21 mouse cellular contexts compared by ENCODE assay signal in genomic region chr5:107080986-107081624, GRCm38 (mm10).
A peak's percentile ranks its signal among the peaks of the same experiment; 100 is the strongest.
DNase-seq lines count a peak whose midpoint lies in the region; ATAC-seq and TF ChIP-seq lines count a peak whose summit lies in the region.
"Had no signal": no experiment of that assay in that cellular context is flagged by ENCODE, and none has a peak within 500 bp of the region (broad histone marks: within the 10 kb centered on the region; RNA-seq: fewer than 3 reads in every experiment).

No protein-coding gene starts in this region.

- H3K27ac ChIP-seq in heart, embryonic 10.5 days: peak overlapping the region; percentile 82
- H3K27ac ChIP-seq in heart, postnatal 0 days (ENCODE audit: low read depth): peak overlapping the region; percentile 41
- H3K27ac ChIP-seq in liver, embryonic 13.5 days: no peak overlapping the region
- no peak overlapping the region for H3K27ac ChIP-seq in liver, embryonic 12.5 days
- H3K27ac ChIP-seq in limb, embryonic 10.5 days: peak overlapping the region; percentile 40; the same call in 1 of the 2 replicates
- H3K27ac ChIP-seq: embryonic facial prominence, embryonic 13.5 days; hindbrain, embryonic 15.5 days; limb, embryonic 12.5 days; midbrain, embryonic 12.5 days; neural tube, embryonic 12.5 days; stomach, postnatal 0 days had no signal

- H3K4me2 ChIP-seq in heart, postnatal 0 days (ENCODE audit: low read depth, low read length): 0 out of 2 replicates have a peak overlapping the region, but pooled peaks have one; percentile 12
- no peak overlapping the region for H3K4me2 ChIP-seq in liver, embryonic 13.5 days
- no peak overlapping the region for H3K4me2 ChIP-seq in liver, embryonic 12.5 days
- H3K4me2 ChIP-seq: embryonic facial prominence, embryonic 13.5 days; hindbrain, embryonic 15.5 days; limb, embryonic 12.5 days; midbrain, embryonic 12.5 days; neural tube, embryonic 12.5 days had no signal

- TF ChIP-seq CTCF in heart, postnatal 0 days (IDR thresholded peaks at IDR 0.05; ENCODE audit: low read depth): no peak

- H3K9ac ChIP-seq in heart, postnatal 0 days (replicated peaks; ENCODE audit: low read depth, low read length): no peak overlapping the region
- no peak overlapping the region for H3K9ac ChIP-seq in liver, embryonic 13.5 days
- H3K9ac ChIP-seq in liver, embryonic 12.5 days: no peak overlapping the region
- H3K9ac ChIP-seq: embryonic facial prominence, embryonic 13.5 days; hindbrain, embryonic 15.5 days; limb, embryonic 12.5 days; midbrain, embryonic 12.5 days; neural tube, embryonic 12.5 days had no signal

- H3K4me3 ChIP-seq in heart, embryonic 10.5 days: no peak overlapping the region
- H3K4me3 ChIP-seq in heart, postnatal 0 days (ENCODE audit: low read depth, low read length): no peak overlapping the region
- no peak overlapping the region for H3K4me3 ChIP-seq in liver, embryonic 13.5 days (replicated peaks)
- no peak overlapping the region for H3K4me3 ChIP-seq in liver, embryonic 12.5 days
- H3K4me3 ChIP-seq in limb, embryonic 10.5 days: no peak overlapping the region
- H3K4me3 ChIP-seq: embryonic facial prominence, embryonic 13.5 days; hindbrain, embryonic 15.5 days; limb, embryonic 12.5 days; midbrain, embryonic 12.5 days; neural tube, embryonic 12.5 days had no signal

- WGBS in heart, embryonic 10.5 days: 37% methylated on average over 12 of the region's 12 CpGs
- WGBS in heart, postnatal 0 days: 55% methylated on average over 12 of the region's 12 CpGs
- WGBS in liver, embryonic 13.5 days (ENCODE audit: insufficient replicate concordance): 29% methylated on average over 12 of the region's 12 CpGs
- WGBS in liver, embryonic 12.5 days (ENCODE audit: insufficient replicate concordance): 30% methylated on average over 12 of the region's 12 CpGs
- whole genome bisulfite sequencing in limb, embryonic 10.5 days: 68% methylated on average over 12 of the region's 12 CpGs

- no peaks in the 10 kb centered on the region for H3K36me3 ChIP-seq in heart, embryonic 10.5 days
- H3K36me3 ChIP-seq in heart, postnatal 0 days (replicated peaks; ENCODE audit: control insufficient read depth, insufficient read depth, low read length): no peaks in the 10 kb centered on the region
- H3K36me3 ChIP-seq in liver, embryonic 13.5 days: no peaks in the 10 kb centered on the region
- no peaks in the 10 kb centered on the region for H3K36me3 ChIP-seq in liver, embryonic 12.5 days
- H3K36me3 ChIP-seq in limb, embryonic 10.5 days: no peaks in the 10 kb centered on the region
- H3K36me3 ChIP-seq: embryonic facial prominence, embryonic 13.5 days; hindbrain, embryonic 15.5 days; limb, embryonic 12.5 days; midbrain, embryonic 12.5 days; neural tube, embryonic 12.5 days had no signal

- intact Hi-C loops in heart, postnatal 36 days (cut with DNase I): loop anchor here (2.0 kb wide), 1 partner anchor 56 kb away; no protein-coding TSS in a partner anchor
- intact Hi-C loops in heart, postnatal 25 days (cut with DNase I): no loop called here

- H3K27me3 ChIP-seq in heart, embryonic 10.5 days (ENCODE audit: insufficient read depth, poor library complexity, severe bottlenecking): no peaks in the 10 kb centered on the region
- H3K27me3 ChIP-seq in heart, postnatal 0 days (ENCODE audit: control insufficient read depth, insufficient read depth, low read length): no peaks in the 10 kb centered on the region
- H3K27me3 ChIP-seq in liver, embryonic 13.5 days: no peaks in the 10 kb centered on the region
- no peaks in the 10 kb centered on the region for H3K27me3 ChIP-seq in liver, embryonic 12.5 days (replicated peaks)
- H3K27me3 ChIP-seq in limb, embryonic 10.5 days (ENCODE audit: low read depth, poor library complexity, severe bottlenecking): no peaks in the 10 kb centered on the region
- H3K27me3 ChIP-seq: CH12.LX; hindbrain, embryonic 15.5 days; midbrain, embryonic 12.5 days; neural tube, embryonic 12.5 days had no signal

- TF ChIP-seq EP300 in heart, postnatal 0 days (IDR thresholded peaks at IDR 0.05; ENCODE audit: low read depth): no peak

- H3K4me1 ChIP-seq in heart, embryonic 10.5 days: peaks cover 27% of the 10 kb centered on the region
- H3K4me1 ChIP-seq in heart, postnatal 0 days (ENCODE audit: control insufficient read depth, insufficient read depth): peaks cover 6% of the 10 kb centered on the region
- H3K4me1 ChIP-seq in liver, embryonic 13.5 days (replicated peaks): peaks cover 9% of the 10 kb centered on the region
- H3K4me1 ChIP-seq in liver, embryonic 12.5 days: peaks cover 11% of the 10 kb centered on the region
- H3K4me1 ChIP-seq in limb, embryonic 10.5 days: peaks cover 19% of the 10 kb centered on the region

- no peak for DNase-seq in heart, embryonic 10.5 days (ENCODE audit: low spot score)
- no peak for DNase-seq in heart, postnatal 36 days
- DNase-seq in heart, postnatal 0 days (ENCODE audit: low spot score): no peak
- DNase-seq in heart, postnatal 25 days (ENCODE audit: low spot score): no peak
- DNase-seq in liver, embryonic 13.5 days: no peak
- DNase-seq in limb, embryonic 10.5 days (ENCODE audit: low spot score): no peak
- DNase-seq in layer of hippocampus, adult 9-10 months (ENCODE audit: low spot score): no peak
- DNase-seq: adrenal gland, postnatal 14 days; cerebellum, adult 11 months; cerebellum, postnatal 10 days; lung, adult 2 months had no signal

- ATAC-seq in heart, postnatal 0 days (ENCODE audit: insufficient read depth, low read depth): peak; percentile 45; the same call in 1 of the 2 replicates
- ATAC-seq in liver, embryonic 13.5 days (ENCODE audit: low read depth): 0 out of 2 replicates have a peak, but pooled peaks have one; percentile 23
- no peak for ATAC-seq in liver, embryonic 12.5 days
- ATAC-seq: forebrain, embryonic 16.5 days; intestine, embryonic 16.5 days had no signal

- H3K9me3 ChIP-seq in heart, embryonic 10.5 days: no peaks in the 10 kb centered on the region
- no peaks in the 10 kb centered on the region for H3K9me3 ChIP-seq in heart, postnatal 0 days (replicated peaks; ENCODE audit: control insufficient read depth, low read length)
- H3K9me3 ChIP-seq in liver, embryonic 13.5 days (replicated peaks): no peaks in the 10 kb centered on the region
- no peaks in the 10 kb centered on the region for H3K9me3 ChIP-seq in liver, embryonic 12.5 days (replicated peaks)
- H3K9me3 ChIP-seq in limb, embryonic 10.5 days (replicated peaks): no peaks in the 10 kb centered on the region
- H3K9me3 ChIP-seq: embryonic facial prominence, embryonic 13.5 days; hindbrain, embryonic 15.5 days; limb, embryonic 12.5 days; midbrain, embryonic 12.5 days; neural tube, embryonic 12.5 days had no signal

Comparison
In these comparisons a context has a peak if more than half of its experiments do, and no peak if none do; other contexts are left out.
1. H3K27ac ChIP-seq: peak in heart, embryonic 10.5 days (single experiment), heart, postnatal 0 days (single experiment) and limb, embryonic 10.5 days (single experiment); none in liver, embryonic 13.5 days (single experiment) and liver, embryonic 12.5 days (single experiment).